Mouse (Mus musculus) heart, embryonic 11.5 days (tissue): ENCODE results near the gene Dnase2a. TPM values are rescaled to one million over a fixed set of nuclear protein-coding genes. Genes with fewer than 3 reads are reported as not detected.
"Not testable (repeated sequence)": the region's sequence is repeated elsewhere in the genome, so short reads cannot be mapped to it uniquely, and the experiment has no call there.

Experiments
- ATAC-seq: fragments of 200-750 bp; cut with Nextera tagmentation; replicated peaks from 2 replicates; pipeline ENCODE4 v1.8.0; 2017; ENCODE audit warnings: moderate library complexity; ENCODE audit not compliant: insufficient number of reproducible peaks, low FRiP score, low TSS enrichment
- H3K27ac ChIP-seq: fragments of 300-500 bp; sonication (generic); 2 replicates; pipeline ENCODE4 v1.5.1; 2014; ENCODE audit warnings: mild to moderate bottlenecking, low read depth, low read length
- H3K27me3 ChIP-seq: fragments of 300-500 bp; sonication (generic); 2 replicates; pipeline ENCODE4 v1.6.1; 2014; ENCODE audit warnings: mild to moderate bottlenecking, low read length, mixed read lengths; ENCODE audit not compliant: control insufficient read depth, insufficient read depth
- H3K36me3 ChIP-seq: fragments of 300-500 bp; sonication (generic); 2 replicates; pipeline ENCODE4 v1.6.1; 2014; ENCODE audit warnings: mild to moderate bottlenecking, low read length, moderate library complexity, mixed read lengths; ENCODE audit not compliant: control insufficient read depth, insufficient read depth
- H3K4me1 ChIP-seq: fragments of 300-500 bp; sonication (generic); 2 replicates; pipeline ENCODE4 v1.6.1; 2014; ENCODE audit warnings: low read length; ENCODE audit not compliant: control insufficient read depth, insufficient read depth
- H3K4me2 ChIP-seq: fragments of 300-500 bp; sonication (generic); 2 replicates; pipeline ENCODE4 v1.6.1; 2014; ENCODE audit warnings: mild to moderate bottlenecking, moderate library complexity
- H3K4me3 ChIP-seq: fragments of 300-500 bp; sonication (generic); 2 replicates; pipeline ENCODE4 v1.5.1; 2014; ENCODE audit warnings: low read depth, low read length
- H3K9ac ChIP-seq: fragments of 300-500 bp; sonication (generic); 2 replicates; pipeline ENCODE4 v1.6.1; 2014; ENCODE audit warnings: mild to moderate bottlenecking, low read depth, low read length, moderate library complexity
- H3K9me3 ChIP-seq: fragments of 300-500 bp; sonication (generic); replicated peaks from 2 replicates; pipeline ENCODE4 v1.6.1; 2016; ENCODE audit warnings: low read length; ENCODE audit not compliant: control insufficient read depth
- WGBS: fragments of 180-500 bp; shearing (Covaris S2); extraction: QIAGEN DNeasy Blood & Tissue Kit; methylation state at CpG from one replicate; pipeline ENCODE4 v1.1.7; 2014; ENCODE audit not compliant: insufficient replicate concordance; 5-methylcytosine and 5-hydroxymethylcytosine counted together
- polyA plus RNA-seq: library from polyadenylated mRNA; unstranded; fragments of >200 nt; fragmentation: Nextera tagmentation; extraction: Ambion mirVana; gene quantifications from 2 replicates; pipeline ENCODE4 v1.2.1, GENCODE M21; 2014

Dnase2a gene
- polyA plus RNA-seq, 1 experiment from 2014 or later, result 4.3 TPM

DNA sequence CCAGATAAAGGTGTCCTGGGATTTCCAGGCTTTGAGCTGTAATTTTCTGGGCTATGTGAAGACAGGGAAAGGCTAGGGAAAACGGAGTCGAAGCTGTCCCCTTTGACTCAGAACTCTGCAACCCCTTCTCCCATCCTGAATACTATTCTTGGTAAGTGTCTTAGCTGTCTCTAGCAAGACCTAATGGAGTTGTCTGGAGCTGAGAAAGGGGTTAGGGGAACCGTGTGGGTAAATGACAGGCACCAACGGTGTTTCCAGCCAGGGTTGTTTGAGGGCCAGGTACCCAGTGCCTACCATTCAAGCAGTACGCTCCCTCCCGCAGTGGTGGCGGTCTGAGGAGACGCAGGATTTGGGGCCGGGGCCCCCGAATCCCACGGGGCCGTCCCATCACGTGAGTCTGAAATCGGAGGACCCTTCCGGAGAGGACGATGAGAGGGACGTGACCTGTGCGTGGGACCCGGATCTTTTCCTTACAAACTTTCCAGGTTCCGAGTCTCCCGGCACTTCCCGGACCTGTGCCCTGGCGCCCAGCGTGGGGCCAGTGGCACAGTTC, 5.9 kb upstream of the Dnase2a start:
- Histone ChIP-seq H3K36me3 (no peaks in the 10 kb centered on the region), H3K9ac (peak overlapping the region; percentile 88), H3K9me3 (no peaks in the 10 kb centered on the region), H3K4me2 (peak overlapping the region; percentile 99), H3K4me3 (peak overlapping the region; percentile 77), H3K27me3 (peaks cover 11% of the 10 kb centered on the region), H3K27ac (peak overlapping the region; percentile 90), H3K4me1 (peaks cover 9% of the 10 kb centered on the region)
- ATAC-seq, result no peak
- 2% methylated on average over 24 of the region's 24 CpGs for WGBS

DNA sequence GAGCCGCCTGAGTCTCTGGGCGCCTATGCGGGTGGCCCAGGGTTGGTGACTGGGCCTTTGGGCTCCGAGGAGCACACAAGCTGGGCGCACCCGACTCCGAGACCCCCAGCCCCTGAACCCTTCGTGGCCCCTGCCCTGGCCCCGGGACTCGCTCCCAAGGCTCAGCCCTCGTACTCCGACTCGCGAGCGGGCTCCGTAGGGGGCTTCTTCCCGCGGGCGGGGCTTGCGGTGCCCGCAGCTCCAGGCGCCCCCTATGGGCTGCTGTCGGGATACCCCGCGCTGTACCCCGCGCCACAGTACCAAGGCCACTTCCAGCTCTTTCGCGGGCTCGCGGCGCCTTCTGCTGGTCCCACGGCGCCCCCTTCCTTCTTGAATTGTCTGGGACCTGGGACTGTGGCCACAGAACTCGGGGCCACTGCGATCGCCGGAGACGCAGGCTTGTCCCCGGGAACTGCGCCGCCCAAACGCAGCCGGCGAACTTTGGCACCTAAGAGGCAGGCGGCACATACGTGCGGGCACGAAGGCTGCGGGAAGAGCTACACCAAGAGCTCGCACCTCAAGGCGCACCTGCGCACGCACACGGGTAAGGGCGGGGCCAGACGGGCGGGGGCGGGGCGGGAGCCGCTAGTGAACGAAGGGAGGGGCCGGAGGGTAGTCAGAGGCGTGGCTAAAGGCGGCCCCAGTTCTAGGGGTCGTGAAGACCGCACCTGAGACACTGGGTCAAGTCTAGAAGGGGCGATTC, 5.3 kb upstream of the Dnase2a start:
- peak overlapping the region; percentile 88 for H3K9ac ChIP-seq
- ATAC-seq, result peak; percentile 81
- H3K36me3 ChIP-seq, result no peaks in the 10 kb centered on the region
- H3K4me2 ChIP-seq, result peak overlapping the region; percentile 99
- peaks cover 11% of the 10 kb centered on the region for H3K27me3 ChIP-seq
- peaks cover 9% of the 10 kb centered on the region for H3K4me1 ChIP-seq
- H3K27ac ChIP-seq, result peak overlapping the region; percentile 90
- under 1% methylated on average over 67 of the region's 68 CpGs for WGBS
- peak overlapping the region; percentile 77 for H3K4me3 ChIP-seq
- no peaks in the 10 kb centered on the region for H3K9me3 ChIP-seq

- H3K27me3 ChIP-seq, result peaks cover 14% of the 10 kb centered on the region
- 86% methylated on average over 7 of the region's 7 CpGs for WGBS
- H3K36me3 ChIP-seq, result no peaks in the 10 kb centered on the region
- no peaks in the 10 kb centered on the region for H3K9me3 ChIP-seq
- no peak overlapping the region for H3K4me2 ChIP-seq
- H3K4me3 ChIP-seq, result no peak overlapping the region
- peaks cover 12% of the 10 kb centered on the region for H3K4me1 ChIP-seq
- no peak overlapping the region for H3K9ac ChIP-seq
- H3K27ac ChIP-seq, result no peak overlapping the region
- no peak for ATAC-seq
Measured at GRCm38 (mm10) chr8:84904351-84904750, 4.0 kb upstream of the Dnase2a start.

- Histone ChIP-seq H3K4me1 (peaks cover 12% of the 10 kb centered on the region), H3K4me3 (no peak overlapping the region), H3K27me3 (peaks cover 34% of the 10 kb centered on the region), H3K9me3 (no peaks in the 10 kb centered on the region), H3K36me3 (no peaks in the 10 kb centered on the region), H3K27ac (no peak overlapping the region), H3K9ac (no peak overlapping the region), H3K4me2 (no peak overlapping the region)
- 89% methylated on average over 9 of the region's 9 CpGs for WGBS
- ATAC-seq, result no peak
Measured at GRCm38 (mm10) chr8:84907037-84907436, 1.3 kb upstream of the Dnase2a start.

- H3K27me3 ChIP-seq, result peaks cover 37% of the 10 kb centered on the region
- 78% methylated on average over 8 of the region's 8 CpGs for WGBS
- H3K36me3 ChIP-seq, result no peaks in the 10 kb centered on the region
- H3K4me3 ChIP-seq, result no peak overlapping the region
- no peak overlapping the region for H3K27ac ChIP-seq
- no peaks in the 10 kb centered on the region for H3K9me3 ChIP-seq
- H3K9ac ChIP-seq, result no peak overlapping the region
- no peak overlapping the region for H3K4me2 ChIP-seq
- ATAC-seq, result no peak
- H3K4me1 ChIP-seq, result peaks cover 12% of the 10 kb centered on the region
Measured at GRCm38 (mm10) chr8:84907493-84907892, 867 bp upstream of the Dnase2a start.

DNA sequence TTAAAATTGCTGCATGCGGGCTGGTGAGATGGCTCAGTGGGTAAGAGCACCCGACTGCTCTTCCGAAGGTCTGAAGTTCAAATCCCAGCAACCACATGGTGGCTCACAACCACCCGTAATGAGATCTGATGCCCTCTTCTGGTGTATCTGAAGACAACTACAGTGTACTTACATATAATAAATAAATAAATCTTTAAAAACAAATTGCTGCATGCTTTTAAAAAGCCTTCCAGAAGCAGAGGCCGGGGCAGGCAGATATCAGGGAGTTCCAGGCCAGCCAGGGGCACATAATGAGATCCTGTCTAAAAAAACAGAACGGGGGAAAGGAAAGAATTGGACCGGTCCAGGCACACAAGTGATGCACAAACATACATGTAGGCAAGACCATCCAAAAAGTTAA, 381 bp upstream of the Dnase2a start:
- 25% methylated on average over 7 of the region's 7 CpGs for WGBS
- not testable (repeated sequence) for H3K9ac ChIP-seq, H3K36me3 ChIP-seq, ATAC-seq, H3K9me3 ChIP-seq, H3K27ac ChIP-seq
- Histone ChIP-seq H3K4me2 (peak overlapping the region; percentile 92), H3K4me3 (peak overlapping the region; percentile 54), H3K4me1 (peaks cover 14% of the 10 kb centered on the region), H3K27me3 (peaks cover 39% of the 10 kb centered on the region)

DNA sequence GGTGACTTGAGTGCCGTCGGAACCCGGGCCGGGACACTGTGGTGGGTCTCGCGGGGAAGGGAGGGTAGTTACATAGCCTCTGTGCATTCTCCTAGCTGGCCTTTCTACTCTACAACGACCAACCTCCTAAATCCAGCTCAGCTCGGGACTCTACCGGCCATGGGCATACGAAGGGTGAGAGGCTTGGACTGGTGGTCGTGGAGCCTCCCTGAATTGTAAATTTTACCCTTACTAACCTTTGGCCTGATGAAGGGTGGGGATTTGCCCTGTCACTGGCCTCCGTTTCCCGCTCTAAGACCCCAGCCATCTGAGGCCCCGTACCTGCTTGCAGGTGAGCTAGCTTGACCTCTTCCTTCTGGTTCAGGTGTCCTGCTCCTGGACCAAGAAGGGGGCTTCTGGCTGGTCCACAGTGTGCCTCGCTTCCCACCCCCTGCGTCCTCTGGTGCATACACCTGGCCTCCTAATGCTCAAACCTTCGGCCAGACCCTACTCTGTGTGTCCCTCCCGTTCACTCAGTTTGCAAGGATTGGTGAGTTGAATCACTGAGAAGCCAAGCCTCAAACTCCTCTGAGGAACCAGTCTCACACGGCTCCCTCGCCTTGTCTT, 905 bp downstream of the Dnase2a start:
- Histone ChIP-seq H3K27me3 (peaks cover 50% of the 10 kb centered on the region), H3K9me3 (no peaks in the 10 kb centered on the region), H3K36me3 (no peaks in the 10 kb centered on the region), H3K4me3 (peak overlapping the region; percentile 54), H3K4me2 (peak overlapping the region; percentile 92), H3K9ac (peak overlapping the region; percentile 72), H3K27ac (no peak overlapping the region), H3K4me1 (peaks cover 9% of the 10 kb centered on the region)
- 47% methylated on average over 20 of the region's 20 CpGs for WGBS
- no peak for ATAC-seq

DNA sequence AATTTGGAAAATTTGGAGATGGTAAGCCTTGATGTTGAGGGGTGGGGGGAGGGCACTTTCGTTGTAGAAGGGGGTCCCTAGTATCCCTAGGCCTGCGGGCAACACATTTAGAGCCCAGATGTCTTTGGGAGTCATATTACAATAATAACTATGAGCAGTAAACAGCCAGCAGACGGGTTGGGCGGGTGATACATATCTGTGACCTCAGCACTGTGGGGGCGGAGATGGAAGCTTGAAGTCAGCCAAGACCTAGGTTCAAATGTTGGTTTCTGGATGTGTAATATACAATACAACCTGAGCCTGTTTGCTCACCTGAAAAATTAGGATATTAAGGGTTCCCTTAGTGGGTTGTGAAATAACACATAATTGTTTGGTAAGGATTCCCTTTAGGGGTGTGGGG, 1.6 kb downstream of the Dnase2a start:
- H3K36me3 ChIP-seq, result no peaks in the 10 kb centered on the region
- H3K9ac ChIP-seq, result no peak overlapping the region
- ATAC-seq, result no peak
- H3K4me1 ChIP-seq, result peaks cover 9% of the 10 kb centered on the region
- H3K4me3 ChIP-seq, result no peak overlapping the region
- H3K9me3 ChIP-seq, result no peaks in the 10 kb centered on the region
- no peak overlapping the region for H3K4me2 ChIP-seq
- H3K27ac ChIP-seq, result no peak overlapping the region
- peaks cover 56% of the 10 kb centered on the region for H3K27me3 ChIP-seq
- WGBS, result 76% methylated on average over 5 of the region's 5 CpGs
